In the genomic region with DNA sequence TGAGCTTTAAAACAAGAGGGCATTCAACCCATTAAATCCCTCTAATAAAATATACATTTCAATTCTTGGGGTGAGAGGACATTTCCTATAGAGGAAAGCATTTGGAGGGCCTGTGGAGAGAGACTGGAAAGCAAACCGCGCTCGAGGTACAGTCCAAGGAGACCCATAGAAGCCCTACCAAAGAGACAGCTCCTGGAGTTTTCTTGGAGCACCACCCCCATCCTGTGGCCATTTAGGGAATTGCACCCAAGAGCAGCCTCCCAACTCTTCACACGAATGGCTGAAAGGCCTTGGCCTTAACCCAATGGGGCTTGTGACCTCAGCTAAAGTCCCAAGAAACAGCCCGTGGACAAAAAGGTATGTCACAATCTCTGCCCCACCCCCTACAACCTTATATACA, we compare ENCODE assay signal across 9 mouse cellular contexts. TPM values are rescaled to one million over a fixed set of nuclear protein-coding genes. Genes with fewer than 3 reads are reported as not detected.
DNase-seq lines count a peak whose midpoint lies in the region; ATAC-seq and TF ChIP-seq lines count a peak whose summit lies in the region.
"Had no signal": no experiment of that assay in that cellular context is flagged by ENCODE, and none has a peak within 500 bp of the region (broad histone marks: within the 10 kb centered on the region; RNA-seq: fewer than 3 reads in every experiment).

No protein-coding gene starts in this region.

- H3K4me2 ChIP-seq in forebrain, embryonic 12.5 days, result no peak overlapping the region
- no peak overlapping the region for H3K4me2 ChIP-seq in liver, postnatal 0 days (ENCODE audit: low read depth, low read length)
- no peak overlapping the region for H3K4me2 ChIP-seq in neural tube, embryonic 15.5 days

- peaks cover 5% of the 10 kb centered on the region; the same call in 1 of the 2 replicates for H3K9me3 ChIP-seq in ES-Bruce4 (replicated peaks; ENCODE audit: control insufficient read depth, insufficient read depth, low read length, poor library complexity, severe bottlenecking)
- H3K9me3 ChIP-seq in forebrain, embryonic 12.5 days, result no peaks in the 10 kb centered on the region
- no peaks in the 10 kb centered on the region for H3K9me3 ChIP-seq in liver, postnatal 0 days (ENCODE audit: low read length)
- H3K9me3 ChIP-seq in neural tube, embryonic 15.5 days (replicated peaks), result no peaks in the 10 kb centered on the region

- H3K4me3 ChIP-seq in ES-Bruce4 (ENCODE audit: low read depth, low read length), result no peak overlapping the region
- no peak overlapping the region for H3K4me3 ChIP-seq in forebrain, embryonic 12.5 days (replicated peaks)
- H3K4me3 ChIP-seq in liver, postnatal 0 days (ENCODE audit: low read depth, low read length), result no peak overlapping the region
- H3K4me3 ChIP-seq in neural tube, embryonic 15.5 days (replicated peaks), result no peak overlapping the region
- H3K4me3 ChIP-seq in testis, adult 2 months (ENCODE audit: control insufficient read depth, low read depth, low read length), result peak overlapping the region; percentile 73

- 0 out of 2 replicates have a peak, but pooled peaks have one; percentile 61 for ATAC-seq in forebrain, embryonic 12.5 days (ENCODE audit: low FRiP score)
- peak; percentile 74 for ATAC-seq in liver, postnatal 0 days
- peak; percentile 65; the same call in 1 of the 2 replicates for ATAC-seq in neural tube, embryonic 15.5 days (ENCODE audit: low FRiP score)

- H3K36me3 ChIP-seq in ES-Bruce4 (ENCODE audit: control insufficient read depth, insufficient read depth, low read length, poor library complexity, severe bottlenecking), result no peaks in the 10 kb centered on the region
- H3K36me3 ChIP-seq in forebrain, embryonic 12.5 days (replicated peaks), result no peaks in the 10 kb centered on the region
- no peaks in the 10 kb centered on the region for H3K36me3 ChIP-seq in liver, postnatal 0 days (replicated peaks; ENCODE audit: insufficient read depth, low read length)
- no peaks in the 10 kb centered on the region for H3K36me3 ChIP-seq in neural tube, embryonic 15.5 days
- no peaks in the 10 kb centered on the region for H3K36me3 ChIP-seq in testis, adult 2 months (ENCODE audit: control insufficient read depth, insufficient read depth, low read length)

- DNase-seq in c-Kit-positive CD71-positive TER-119-negative erythroid progenitor cells, embryonic 14.5 days (ENCODE audit: low read depth), result peak; percentile 72
- peak; percentile 90 to 95 for DNase-seq in heart, postnatal 10 days
- peak; percentile 83 to 91 for DNase-seq in kidney, postnatal 36 days
- peak; percentile 88 for DNase-seq in liver, postnatal 0 days

- H3K9ac ChIP-seq in ES-Bruce4 (ENCODE audit: low read depth, poor library complexity, severe bottlenecking), result 0 out of 2 replicates have a peak overlapping the region, but pooled peaks have one; percentile 17
- H3K9ac ChIP-seq in forebrain, embryonic 12.5 days, result no peak overlapping the region
- no peak overlapping the region for H3K9ac ChIP-seq in liver, postnatal 0 days (replicated peaks)
- no peak overlapping the region for H3K9ac ChIP-seq in neural tube, embryonic 15.5 days (replicated peaks)

- TF ChIP-seq CTCF in ES-Bruce4 (IDR thresholded peaks at IDR 0.05; ENCODE audit: low read depth, low read length), result peak; percentile 78
- TF ChIP-seq CTCF in liver, postnatal 0 days (IDR thresholded peaks at IDR 0.05; ENCODE audit: low read depth), result peak; percentile 94
- TF ChIP-seq CTCF in testis, adult 2 months (IDR thresholded peaks at IDR 0.05; ENCODE audit: control insufficient read depth, insufficient read depth, insufficient replicate concordance, low read depth, low read length), result peak; percentile 87

- H3K4me1 ChIP-seq in ES-Bruce4 (ENCODE audit: control insufficient read depth, insufficient read depth, low read length), result no peaks in the 10 kb centered on the region
- no peaks in the 10 kb centered on the region for H3K4me1 ChIP-seq in forebrain, embryonic 12.5 days
- H3K4me1 ChIP-seq in liver, postnatal 0 days (ENCODE audit: insufficient read depth), result no peaks in the 10 kb centered on the region
- no peaks in the 10 kb centered on the region for H3K4me1 ChIP-seq in neural tube, embryonic 15.5 days
- no peaks in the 10 kb centered on the region; the same call in 1 of the 2 replicates for H3K4me1 ChIP-seq in testis, adult 2 months (ENCODE audit: control insufficient read depth, insufficient read depth, low read length)

- TF ChIP-seq EP300 in ES-Bruce4 (IDR thresholded peaks at IDR 0.05; ENCODE audit: insufficient read depth, low read depth, low read length), result no peak
- no peak for TF ChIP-seq EP300 in liver, postnatal 0 days (IDR thresholded peaks at IDR 0.05; ENCODE audit: low read depth)

- intact Hi-C loops in heart, postnatal 10 days (cut with DNase I), result loop anchor here (1.0 to 2.0 kb wide), 3 partner anchors 43 to 100 kb away; partner anchors contain the start of gene Nes

- no peak for TF ChIP-seq POLR2A in ES-Bruce4 (IDR thresholded peaks at IDR 0.05; ENCODE audit: insufficient read depth, low read length)
- TF ChIP-seq POLR2A in testis, adult 2 months (IDR thresholded peaks at IDR 0.05; ENCODE audit: control insufficient read depth, low read depth, low read length), result no peak; the same call in 1 of the 2 replicates

- H3K27ac ChIP-seq in ES-Bruce4 (ENCODE audit: insufficient read depth, low read length), result no peak overlapping the region
- no peak overlapping the region for H3K27ac ChIP-seq in forebrain, embryonic 12.5 days
- H3K27ac ChIP-seq in liver, postnatal 0 days (ENCODE audit: low read depth), result no peak overlapping the region
- H3K27ac ChIP-seq in neural tube, embryonic 15.5 days (replicated peaks), result no peak overlapping the region
- no peak overlapping the region for H3K27ac ChIP-seq in testis, adult 2 months (ENCODE audit: control insufficient read depth, insufficient read depth, low read depth, low read length)
- H3K27ac ChIP-seq: macrophage had no signal

- WGBS in forebrain, embryonic 12.5 days, result 3% methylated on average over 5 of the region's 5 CpGs
- WGBS in liver, postnatal 0 days (ENCODE audit: insufficient replicate concordance), result 1% methylated on average over 5 of the region's 5 CpGs
- WGBS in neural tube, embryonic 15.5 days, result 2% methylated on average over 5 of the region's 5 CpGs

- no peaks in the 10 kb centered on the region for H3K27me3 ChIP-seq in ES-Bruce4 (ENCODE audit: control insufficient read depth, insufficient read depth, low read length, poor library complexity, severe bottlenecking)
- H3K27me3 ChIP-seq in forebrain, embryonic 12.5 days, result peaks cover 8% of the 10 kb centered on the region
- H3K27me3 ChIP-seq in liver, postnatal 0 days (ENCODE audit: insufficient read depth, low read length), result no peaks in the 10 kb centered on the region
- peaks cover 6% of the 10 kb centered on the region; the same call in 1 of the 2 replicates for H3K27me3 ChIP-seq in neural tube, embryonic 15.5 days (replicated peaks)
- H3K27me3 ChIP-seq in testis, adult 2 months (ENCODE audit: control insufficient read depth, insufficient read depth, low read length), result no peaks in the 10 kb centered on the region

RNA-seq across cellular contexts. Expression of gene Ttc24, which starts 6.3 kb away (rescaled TPM):
- not detected in 2 replicates for polyA plus RNA-seq in ES-Bruce4 (2011; ENCODE audit: insufficient read depth, insufficient read length, low read depth, missing spikeins)
- polyA plus RNA-seq in forebrain, embryonic 12.5 days (2016; fragmentation: Nextera tagmentation; extraction: Ambion mirVana), result 0.08 and 0.14 TPM in 2 replicates
- total RNA-seq in heart, postnatal 10 days (2021), result not detected
- polyA plus RNA-seq in liver, postnatal 0 days (2015; fragmentation: Nextera tagmentation; extraction: Ambion mirVana), result not detected in 2 replicates
- polyA plus RNA-seq in neural tube, embryonic 15.5 days (2015; fragmentation: Nextera tagmentation; extraction: Ambion mirVana), result 0.38 TPM in 1 of 2 replicates, not detected in the other
- polyA plus RNA-seq in testis, adult 2 months (2012; rRNA removed), result 176 and 193 TPM in 2 replicates
- polyA plus RNA-seq: macrophage had no signal

RNA-seq across cellular contexts. Expression of gene Iqgap3, which starts 10.0 kb away (rescaled TPM):
- 28.2 and 30.9 TPM in 2 replicates for polyA plus RNA-seq in ES-Bruce4 (2011; ENCODE audit: insufficient read depth, insufficient read length, low read depth, missing spikeins)
- 24.9 and 27.3 TPM in 2 replicates for polyA plus RNA-seq in forebrain, embryonic 12.5 days (2016; fragmentation: Nextera tagmentation; extraction: Ambion mirVana)
- total RNA-seq in heart, postnatal 10 days (2021), result 10 to 100 TPM; 15.6 to 19.3 TPM
- 2.9 and 3.2 TPM in 2 replicates for polyA plus RNA-seq in liver, postnatal 0 days (2015; fragmentation: Nextera tagmentation; extraction: Ambion mirVana)
- 2.8 and 4.9 TPM in 2 replicates for polyA plus RNA-seq in neural tube, embryonic 15.5 days (2015; fragmentation: Nextera tagmentation; extraction: Ambion mirVana)
- polyA plus RNA-seq in testis, adult 2 months (2012; rRNA removed), result 3.8 and 4.9 TPM in 2 replicates

RNA-seq across cellular contexts. Expression of gene Naxe, which starts 13.5 kb away (rescaled TPM):
- 63.0 and 67.1 TPM in 2 replicates for polyA plus RNA-seq in ES-Bruce4 (2011; ENCODE audit: insufficient read depth, insufficient read length, low read depth, missing spikeins)
- polyA plus RNA-seq in forebrain, embryonic 12.5 days (2016; fragmentation: Nextera tagmentation; extraction: Ambion mirVana), result 121 and 132 TPM in 2 replicates
- total RNA-seq in heart, postnatal 10 days (2021), result 10 to 100 TPM; 76.5 to 86.4 TPM
- polyA plus RNA-seq in liver, postnatal 0 days (2015; fragmentation: Nextera tagmentation; extraction: Ambion mirVana), result 78.0 and 80.1 TPM in 2 replicates
- 155 and 159 TPM in 2 replicates for polyA plus RNA-seq in neural tube, embryonic 15.5 days (2015; fragmentation: Nextera tagmentation; extraction: Ambion mirVana)
- polyA plus RNA-seq in testis, adult 2 months (2012; rRNA removed), result 61.7 and 61.8 TPM in 2 replicates

RNA-seq across cellular contexts. Expression of gene Gpatch4, which starts 28.9 kb away (rescaled TPM):
- 27.7 and 27.8 TPM in 2 replicates for polyA plus RNA-seq in ES-Bruce4 (2011; ENCODE audit: insufficient read depth, insufficient read length, low read depth, missing spikeins)
- 31.4 and 32.0 TPM in 2 replicates for polyA plus RNA-seq in forebrain, embryonic 12.5 days (2016; fragmentation: Nextera tagmentation; extraction: Ambion mirVana)
- 1 to 10 TPM; 7.2 to 8.4 TPM for total RNA-seq in heart, postnatal 10 days (2021)
- polyA plus RNA-seq in liver, postnatal 0 days (2015; fragmentation: Nextera tagmentation; extraction: Ambion mirVana), result 13.1 and 14.3 TPM in 2 replicates
- 36.6 and 42.6 TPM in 2 replicates for polyA plus RNA-seq in neural tube, embryonic 15.5 days (2015; fragmentation: Nextera tagmentation; extraction: Ambion mirVana)
- polyA plus RNA-seq in testis, adult 2 months (2012; rRNA removed), result 6.7 and 6.9 TPM in 2 replicates

RNA-seq across cellular contexts. Expression of gene Hapln2, which starts 44.4 kb away (rescaled TPM):
- not detected in 2 replicates for polyA plus RNA-seq in ES-Bruce4 (2011; ENCODE audit: insufficient read depth, insufficient read length, low read depth, missing spikeins)
- not detected in 2 replicates for polyA plus RNA-seq in forebrain, embryonic 12.5 days (2016; fragmentation: Nextera tagmentation; extraction: Ambion mirVana)
- not detected for total RNA-seq in heart, postnatal 10 days (2021)
- not detected in 2 replicates for polyA plus RNA-seq in liver, postnatal 0 days (2015; fragmentation: Nextera tagmentation; extraction: Ambion mirVana)
- 0.34 and 0.90 TPM in 2 replicates for polyA plus RNA-seq in neural tube, embryonic 15.5 days (2015; fragmentation: Nextera tagmentation; extraction: Ambion mirVana)
- 14.0 and 15.7 TPM in 2 replicates for polyA plus RNA-seq in testis, adult 2 months (2012; rRNA removed)
- polyA plus RNA-seq: macrophage had no signal

Comparison
In these comparisons a context has a peak if more than half of its experiments do, and no peak if none do; other contexts are left out.
1. RNA of gene Ttc24, which starts 6.3 kb away (polyA plus RNA-seq): 176 to 193 TPM in testis, adult 2 months; 0.08 to 0.14 TPM in forebrain, embryonic 12.5 days, not detected in ES-Bruce4, not detected in liver, postnatal 0 days and 0.38 TPM in neural tube, embryonic 15.5 days; every median in the first group is over 100 times any median in the second.
2. Peak in every context shown above with its lines, with median percentiles within 50 percentile points of each other: CTCF ChIP-seq, DNase-seq and ATAC-seq.